Mouse (Mus musculus) thymus, adult 18-20 months (tissue): ENCODE data around the gene Slc26a8.

Experiments
- DNase-seq, 2 experiments: peaks; one replicate each; pipeline ENCODE4 v3.0.0; 2022; ENCODE audit warnings: mixed read lengths in 2 of 2

The Slc26a8 gene

DNA sequence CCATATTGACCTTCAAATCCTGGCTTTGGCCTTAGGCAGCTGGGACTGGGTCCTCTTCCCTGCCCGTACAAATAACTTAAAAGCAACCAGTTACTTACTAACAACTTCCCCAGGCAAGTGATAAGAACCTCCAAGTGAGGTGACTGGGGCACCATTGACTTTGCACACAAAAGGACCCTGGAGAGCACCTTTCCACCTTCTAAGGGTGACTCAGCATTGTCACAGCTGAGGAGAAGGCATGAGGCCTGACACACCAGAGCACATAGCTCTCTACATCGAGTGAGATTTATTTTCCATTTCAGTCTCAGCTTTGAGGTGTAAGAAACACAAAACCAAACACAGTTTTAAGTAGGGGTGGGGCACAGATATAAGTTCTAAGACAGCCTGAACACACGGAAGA is 99.4 kb downstream of the Slc26a8 start:
- DNase-seq, result no peak

DNA sequence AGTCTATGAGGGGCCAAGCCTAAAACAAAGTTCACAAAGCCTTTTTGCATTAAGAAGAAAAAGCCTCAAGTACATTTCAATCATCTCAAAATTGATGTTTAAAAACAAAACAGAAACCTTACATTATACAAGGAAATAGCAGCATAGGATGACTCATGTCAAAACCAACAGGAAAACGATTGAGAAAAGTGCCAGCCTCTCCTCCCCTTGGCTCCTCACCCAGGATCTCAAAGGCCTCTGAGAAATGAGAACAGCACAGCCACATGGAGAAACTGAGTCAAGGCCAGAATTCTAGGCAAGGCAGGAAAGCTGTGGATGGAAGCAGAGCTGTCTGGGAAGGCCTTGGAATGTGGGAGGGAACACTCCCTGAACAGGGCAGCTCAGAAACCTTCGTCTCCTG is 101.4 kb downstream of the Slc26a8 start:
- no peak for DNase-seq
